ENCODE assay signal across 19 mouse cellular contexts in the genomic region with DNA sequence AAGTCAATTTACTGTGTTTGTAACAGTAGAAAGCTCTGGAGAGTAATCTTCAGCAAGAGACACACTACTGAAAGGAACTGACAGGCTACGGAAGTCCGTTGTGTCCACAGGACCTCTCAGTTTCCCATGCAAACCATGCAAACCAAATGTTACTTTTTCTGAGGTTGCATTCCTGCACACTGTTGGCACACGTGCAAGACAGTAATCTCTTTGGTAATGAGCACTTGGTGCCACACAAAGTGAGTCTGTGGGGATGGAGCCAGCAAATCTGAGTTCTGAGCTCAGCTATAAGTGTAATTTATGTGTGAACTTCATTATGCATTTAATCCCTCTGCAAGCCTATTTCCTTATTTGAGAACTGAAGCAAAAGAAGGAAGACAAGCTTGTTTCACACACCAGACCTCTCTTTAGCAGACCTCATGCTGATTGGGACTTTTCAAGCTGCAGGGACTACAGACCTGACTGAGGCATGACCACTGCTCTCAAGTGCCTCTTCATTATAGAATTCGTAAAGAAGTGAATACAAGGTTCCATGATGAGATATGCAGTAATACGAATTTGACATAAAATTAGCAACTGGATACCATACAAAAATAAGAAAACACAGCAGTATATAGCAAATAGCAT.
DNase-seq lines count a peak whose midpoint lies in the region; ATAC-seq and TF ChIP-seq lines count a peak whose summit lies in the region.
"Had no signal": no experiment of that assay in that cellular context is flagged by ENCODE, and none has a peak within 500 bp of the region (broad histone marks: within the 10 kb centered on the region; RNA-seq: fewer than 3 reads in every experiment).

No protein-coding gene starts in this region.

- H3K4me3 ChIP-seq in forebrain, embryonic 11.5 days (ENCODE audit: low read depth, low read length), result no peak overlapping the region
- no peak overlapping the region for H3K4me3 ChIP-seq in forebrain, embryonic 10.5 days
- no peak overlapping the region for H3K4me3 ChIP-seq in forebrain, postnatal 0 days (ENCODE audit: low read depth, low read length)
- H3K4me3 ChIP-seq in heart, embryonic 12.5 days, result no peak overlapping the region
- H3K4me3 ChIP-seq: heart, embryonic 10.5 days; hindbrain, embryonic 12.5 days; limb, embryonic 13.5 days had no signal

- no peaks in the 10 kb centered on the region for H3K36me3 ChIP-seq in forebrain, embryonic 11.5 days (ENCODE audit: control insufficient read depth, insufficient read depth, low read length)
- H3K36me3 ChIP-seq in forebrain, embryonic 10.5 days (replicated peaks), result no peaks in the 10 kb centered on the region
- no peaks in the 10 kb centered on the region for H3K36me3 ChIP-seq in forebrain, postnatal 0 days (ENCODE audit: insufficient read depth)
- no peaks in the 10 kb centered on the region for H3K36me3 ChIP-seq in heart, embryonic 12.5 days
- H3K36me3 ChIP-seq: heart, embryonic 10.5 days; hindbrain, embryonic 12.5 days; limb, embryonic 13.5 days had no signal

- 0 out of 2 replicates have a peak, but pooled peaks have one; percentile 44 for ATAC-seq in forebrain, embryonic 11.5 days (replicated peaks; ENCODE audit: low FRiP score)
- peak; percentile 38; the same call in 1 of the 2 replicates for ATAC-seq in forebrain, postnatal 0 days
- ATAC-seq in heart, embryonic 12.5 days (ENCODE audit: insufficient number of reproducible peaks, low FRiP score), result no peak

- no peaks in the 10 kb centered on the region for H3K4me1 ChIP-seq in forebrain, embryonic 11.5 days (replicated peaks; ENCODE audit: control insufficient read depth, insufficient read depth, low read length)
- H3K4me1 ChIP-seq in forebrain, embryonic 10.5 days, result no peaks in the 10 kb centered on the region
- H3K4me1 ChIP-seq in forebrain, postnatal 0 days (ENCODE audit: insufficient read depth), result no peaks in the 10 kb centered on the region
- H3K4me1 ChIP-seq in heart, embryonic 12.5 days (replicated peaks), result no peaks in the 10 kb centered on the region
- H3K4me1 ChIP-seq: heart, embryonic 10.5 days; hindbrain, embryonic 12.5 days; limb, embryonic 13.5 days had no signal

- no peak overlapping the region for H3K4me2 ChIP-seq in forebrain, embryonic 11.5 days (ENCODE audit: low read depth, low read length, severe bottlenecking)
- no peak overlapping the region for H3K4me2 ChIP-seq in forebrain, postnatal 0 days (ENCODE audit: low read depth)
- H3K4me2 ChIP-seq in heart, embryonic 12.5 days, result no peak overlapping the region
- H3K4me2 ChIP-seq: hindbrain, embryonic 12.5 days; limb, embryonic 13.5 days had no signal

- H3K9me3 ChIP-seq in forebrain, embryonic 11.5 days (ENCODE audit: control insufficient read depth, low read length), result no peaks in the 10 kb centered on the region
- no peaks in the 10 kb centered on the region for H3K9me3 ChIP-seq in forebrain, embryonic 10.5 days
- no peaks in the 10 kb centered on the region for H3K9me3 ChIP-seq in forebrain, postnatal 0 days (ENCODE audit: low read length)
- H3K9me3 ChIP-seq in heart, embryonic 12.5 days (replicated peaks), result no peaks in the 10 kb centered on the region
- H3K9me3 ChIP-seq: heart, embryonic 10.5 days; hindbrain, embryonic 12.5 days; limb, embryonic 13.5 days had no signal

- no peak overlapping the region for H3K27ac ChIP-seq in forebrain, embryonic 11.5 days (ENCODE audit: low read depth, low read length)
- no peak overlapping the region for H3K27ac ChIP-seq in forebrain, embryonic 10.5 days
- no peak overlapping the region for H3K27ac ChIP-seq in forebrain, postnatal 0 days (ENCODE audit: low read depth, low read length)
- H3K27ac ChIP-seq in heart, embryonic 12.5 days (ENCODE audit: poor library complexity, severe bottlenecking), result no peak overlapping the region
- H3K27ac ChIP-seq: heart, embryonic 10.5 days; hindbrain, embryonic 12.5 days; kidney, postnatal 0 days; limb, embryonic 13.5 days; liver, embryonic 14.5 days had no signal

- no peak for TF ChIP-seq CTCF in forebrain, postnatal 0 days (IDR thresholded peaks at IDR 0.05; ENCODE audit: low read depth)

- WGBS in forebrain, embryonic 11.5 days, result 62% methylated on average over 5 of the region's 5 CpGs
- 77% methylated on average over 5 of the region's 5 CpGs for WGBS in forebrain, embryonic 10.5 days
- WGBS in forebrain, postnatal 0 days, result 25% methylated on average over 5 of the region's 5 CpGs
- 73% methylated on average over 5 of the region's 5 CpGs for WGBS in heart, embryonic 12.5 days

- H3K27me3 ChIP-seq in forebrain, embryonic 11.5 days (ENCODE audit: control insufficient read depth, insufficient read depth, low read length), result no peaks in the 10 kb centered on the region
- H3K27me3 ChIP-seq in forebrain, embryonic 10.5 days (ENCODE audit: poor library complexity, severe bottlenecking), result no peaks in the 10 kb centered on the region
- H3K27me3 ChIP-seq in forebrain, postnatal 0 days (ENCODE audit: insufficient read depth, low read length), result no peaks in the 10 kb centered on the region
- no peaks in the 10 kb centered on the region for H3K27me3 ChIP-seq in heart, embryonic 12.5 days (replicated peaks)
- H3K27me3 ChIP-seq: hindbrain, embryonic 12.5 days; limb, embryonic 13.5 days had no signal

- no peak for DNase-seq in forebrain, embryonic 11.5 days (ENCODE audit: low spot score)
- DNase-seq in forebrain, embryonic 10.5 days (ENCODE audit: extremely low spot score, low spot score), result no peak
- peak; percentile 26 for DNase-seq in right cerebral cortex, postnatal 10 days (ENCODE audit: low spot score in 2 of 2)
- no peak for DNase-seq in right cerebral cortex, postnatal 25 days
- peak; percentile 50 for DNase-seq in forebrain, postnatal 0 days
- DNase-seq in T-cell, adult 2 months (ENCODE audit: low spot score), result no peak
- DNase-seq in yolk sac, embryonic 10.5 days (ENCODE audit: low spot score), result no peak
- DNase-seq: cerebellum, adult 9-10 months; heart, postnatal 10 days; kidney, adult 18-20 months; layer of hippocampus, postnatal 36 days; retina, postnatal 1 day; thymus, postnatal 25 days had no signal

- H3K9ac ChIP-seq in forebrain, embryonic 11.5 days (ENCODE audit: low read length), result no peak overlapping the region
- H3K9ac ChIP-seq in forebrain, postnatal 0 days, result no peak overlapping the region
- no peak overlapping the region for H3K9ac ChIP-seq in heart, embryonic 12.5 days
- H3K9ac ChIP-seq: hindbrain, embryonic 12.5 days; limb, embryonic 13.5 days; liver, embryonic 14.5 days had no signal

Comparison
In these comparisons a context has a peak if more than half of its experiments do, and no peak if none do; other contexts are left out.
1. DNase-seq: peak in right cerebral cortex, postnatal 10 days (2 of 2) and forebrain, postnatal 0 days (single experiment); none in forebrain, embryonic 11.5 days (single experiment), forebrain, embryonic 10.5 days (single experiment), right cerebral cortex, postnatal 25 days (single experiment), T-cell, adult 2 months (single experiment) and yolk sac, embryonic 10.5 days (single experiment).